Mouse (Mus musculus): Measurements from ENCODE around the gene Nol11. TPM values are rescaled to one million over a fixed set of nuclear protein-coding genes. Genes with fewer than 3 reads are reported as not detected.

Nol11 gene
- total RNA-seq (2023; ENCODE audit: inconsistent age): 35.0 to 43.3 TPM (median 37.6 TPM) in 4 replicates

GRCm38 (mm10) chr11:107188565-107189552 is at the start of gene Nol11:
Gene Nol11 (minus strand): TSS chr11:107189381.

GRCm38 (mm10) chr11:107131749-107132421 is 57.3 kb downstream of the Nol11 start, which contains the start of gene Bptf:
Gene Bptf (minus strand): TSS chr11:107132127.

Other genes starting within 250 kb of the Nol11 start
- 19.4 to 31.3 TPM (median 25.4 TPM) in 4 replicates for gene Kpna2, start 189.8 kb downstream of the Nol11 start, total RNA-seq (2023; ENCODE audit: inconsistent age)
- 4.0 to 5.5 TPM (median 4.9 TPM) in 4 replicates for gene 1810010H24Rik, start 163.7 kb downstream of the Nol11 start, total RNA-seq (2023; ENCODE audit: inconsistent age)
- gene Bptf, start 57.3 kb downstream of the Nol11 start, total RNA-seq (2023; ENCODE audit: inconsistent age): 145 to 168 TPM (median 163 TPM) in 4 replicates

Data from B cell, adult (primary cell).